Mouse (Mus musculus): ENCODE measurements around the gene Nol10.

The Nol10 gene

DNA sequence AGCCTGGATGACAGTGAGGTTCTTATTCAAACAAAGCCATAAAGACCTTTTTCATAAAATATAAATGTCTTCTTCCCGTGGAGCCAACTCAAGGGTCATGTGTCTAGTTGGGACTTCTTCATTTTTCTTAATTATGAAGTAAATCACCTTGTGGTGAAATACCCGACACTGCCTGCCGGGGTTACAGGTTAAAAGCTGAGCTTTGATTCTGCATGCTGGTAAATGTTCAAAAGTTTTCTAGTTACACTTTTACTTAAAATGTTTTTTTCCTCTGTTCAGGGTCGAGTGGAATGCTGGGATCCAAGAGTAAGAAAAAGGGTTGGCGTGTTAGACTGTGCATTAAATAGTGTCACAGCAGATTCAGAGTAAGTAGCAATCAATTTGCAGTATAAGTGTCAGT is 14.1 kb downstream of the Nol10 start:
- DNase-seq (ENCODE audit: low spot score): no peak

DNA sequence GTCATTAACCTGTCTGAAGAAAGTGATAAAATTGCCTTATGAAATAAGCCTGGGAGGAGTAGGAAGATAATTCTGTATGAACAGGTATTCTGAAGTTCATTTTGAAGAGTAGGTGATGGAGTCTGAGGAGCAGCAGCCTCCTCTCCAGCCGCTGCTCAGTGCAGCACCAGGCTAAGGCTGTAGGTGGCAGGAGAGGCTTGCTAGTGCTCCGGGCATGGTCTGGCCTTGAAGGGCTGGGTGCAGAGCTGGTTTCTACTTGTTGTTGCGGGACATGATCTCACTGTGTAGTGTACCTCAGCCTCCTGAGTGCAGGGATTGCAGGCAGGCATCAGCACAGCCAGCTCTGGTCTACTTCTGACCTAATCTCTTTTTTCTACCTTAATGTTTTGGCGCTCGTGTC is 18.7 kb downstream of the Nol10 start:
- DNase-seq (ENCODE audit: low spot score): peak; percentile 52

DNA sequence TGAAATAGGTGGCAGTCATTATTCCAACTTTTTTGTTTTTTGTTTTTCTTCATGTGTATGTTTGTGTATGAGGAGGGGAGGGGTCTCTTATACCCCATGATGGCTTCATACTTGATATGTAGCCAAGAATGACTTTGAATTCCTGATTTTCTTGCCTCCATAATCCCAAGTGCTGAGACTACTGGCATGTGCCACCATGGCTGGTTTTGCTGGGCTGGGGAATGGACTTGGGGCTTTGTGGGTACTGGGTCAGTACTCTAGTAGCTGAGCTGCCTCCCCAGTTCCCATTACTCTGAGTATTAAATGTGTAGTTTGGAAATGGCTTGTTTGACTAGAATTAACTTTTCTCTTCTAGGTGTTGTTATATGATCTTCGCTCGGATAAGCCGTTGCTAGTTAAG is 20.9 kb downstream of the Nol10 start:
- no peak for DNase-seq (ENCODE audit: low spot score)

DNA sequence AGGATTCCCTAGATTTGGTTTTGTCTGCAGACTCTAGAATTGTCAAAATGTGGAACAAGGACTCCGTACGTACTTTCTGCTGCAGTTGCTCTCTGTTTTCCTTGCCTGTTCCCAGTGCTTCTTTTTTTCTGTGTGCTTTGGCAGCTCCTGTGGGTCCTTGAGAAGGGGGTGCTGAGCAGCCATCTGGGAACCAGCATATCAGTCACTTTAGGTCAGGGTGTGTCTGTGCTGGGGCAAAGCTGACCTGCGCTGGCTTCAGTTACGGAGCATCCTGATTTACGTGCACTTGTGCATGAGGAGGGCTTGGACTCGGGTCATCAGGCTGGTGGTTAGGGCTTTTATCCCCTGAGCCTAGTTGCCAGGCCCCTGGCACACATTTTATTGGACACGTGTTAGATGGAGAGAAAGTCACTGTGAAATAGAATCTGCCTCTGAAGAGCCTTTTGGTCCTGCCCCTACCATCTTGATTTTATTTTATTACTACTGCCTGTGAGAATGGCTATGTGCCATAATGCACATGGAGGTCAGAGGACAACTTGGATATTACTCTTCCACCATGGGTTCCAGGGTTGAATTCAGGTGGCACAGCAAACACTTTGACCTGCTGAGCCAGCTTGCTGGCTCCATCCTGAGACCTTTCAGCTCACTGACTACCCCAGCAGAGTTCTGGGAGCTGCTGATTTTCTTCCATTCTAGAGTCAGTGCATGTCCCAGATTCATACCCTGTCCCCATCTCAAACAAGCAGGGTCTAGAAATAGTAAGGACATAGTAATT is 21.5 kb downstream of the Nol10 start:
- DNase-seq (ENCODE audit: low spot score): no peak

DNA sequence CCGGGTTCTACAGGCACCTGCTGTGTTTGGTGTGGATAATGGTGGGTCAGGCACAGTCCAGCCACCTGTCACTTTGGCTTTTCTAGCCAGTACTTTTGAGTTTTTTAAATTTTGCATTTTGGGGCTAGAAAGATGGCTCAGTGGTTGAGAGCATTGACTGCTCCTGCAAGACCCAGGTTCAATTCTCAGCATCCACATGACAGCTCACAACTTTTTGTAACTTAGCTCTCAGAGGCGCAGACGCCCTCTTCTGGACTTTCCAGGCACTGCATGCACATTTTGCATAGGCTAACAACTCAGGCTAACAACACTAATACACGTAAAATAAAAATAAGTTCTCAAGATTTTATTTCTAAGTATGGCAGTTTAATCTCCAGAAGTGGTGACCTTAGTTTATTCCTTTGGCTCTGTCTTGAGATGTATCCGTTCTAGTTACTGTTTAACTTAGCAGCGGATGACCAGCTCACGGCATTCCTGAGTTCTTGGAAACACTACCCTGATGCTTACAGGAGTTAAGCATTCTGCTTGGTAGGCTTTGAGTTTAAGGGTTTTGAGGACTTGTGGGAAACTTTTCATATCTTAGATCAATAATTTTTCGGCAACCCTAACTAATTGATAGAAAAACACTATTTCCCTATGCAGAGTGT is 23.5 kb downstream of the Nol10 start:
- no peak for DNase-seq (ENCODE audit: low spot score)

DNA sequence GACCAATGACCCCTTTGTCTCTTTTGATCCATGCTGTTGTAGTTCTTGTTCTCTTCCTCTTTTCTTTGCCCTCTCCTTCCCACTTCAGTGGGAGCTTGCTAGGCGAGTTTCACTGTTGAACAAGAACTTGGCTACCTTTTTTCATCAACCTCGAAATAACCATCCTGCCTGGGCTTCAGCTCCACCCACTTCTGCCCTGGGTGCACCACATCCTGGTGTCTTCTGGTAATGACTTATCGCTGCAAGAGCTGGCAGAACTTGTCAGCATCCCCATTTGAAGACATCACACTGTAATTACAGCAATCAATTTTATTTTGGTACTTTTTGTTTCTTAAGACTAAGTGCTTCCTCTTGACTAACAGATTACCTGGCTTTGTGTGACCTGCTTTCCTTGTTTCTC is 24.4 kb downstream of the Nol10 start:
- no peak for DNase-seq (ENCODE audit: low spot score)

DNA sequence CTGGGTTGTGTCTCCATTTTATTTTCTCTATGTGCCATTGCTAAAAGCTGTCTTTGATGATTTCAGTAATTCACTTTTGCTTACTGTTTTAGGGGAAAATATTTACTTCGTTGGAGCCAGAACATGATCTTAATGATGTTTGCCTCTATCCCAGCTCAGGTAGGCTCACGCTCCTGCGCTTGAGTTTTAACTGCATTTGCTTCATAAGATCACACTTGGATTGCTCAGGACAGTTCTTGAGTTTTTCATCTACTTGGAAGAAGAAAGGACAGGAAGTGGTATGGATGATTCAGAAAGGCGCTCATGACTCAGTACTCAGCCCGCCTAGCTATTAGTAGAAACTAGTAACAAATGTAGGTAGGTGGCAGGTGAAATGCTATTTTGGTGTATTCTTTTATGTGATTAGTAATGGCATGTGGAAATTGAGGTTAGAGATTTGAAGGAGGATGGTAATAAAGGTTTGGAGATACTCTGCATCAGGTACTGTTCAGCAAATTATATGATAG is 25.3 kb downstream of the Nol10 start:
- no peak for DNase-seq (ENCODE audit: low spot score)

DNA sequence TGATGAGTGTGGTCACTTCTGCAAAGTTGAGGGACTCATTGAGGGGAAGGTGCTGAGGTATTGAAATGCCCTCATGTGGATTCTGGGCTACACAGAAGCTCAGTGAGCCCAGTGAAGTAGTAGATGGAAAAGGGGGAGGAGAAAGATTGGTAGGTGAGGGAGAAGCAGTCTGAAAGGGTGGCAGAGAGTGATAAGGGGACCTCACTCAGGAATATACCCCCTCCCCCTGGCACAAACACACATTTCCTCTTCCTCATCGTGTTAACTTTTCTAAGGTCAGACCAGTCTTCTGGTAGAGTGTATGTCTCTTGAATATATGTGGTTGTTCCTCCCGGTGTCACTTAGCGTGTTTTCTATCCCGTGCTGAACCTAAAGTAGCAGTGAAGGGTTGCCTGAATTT is 27.0 kb downstream of the Nol10 start:
- no peak for DNase-seq (ENCODE audit: low spot score)

DNA sequence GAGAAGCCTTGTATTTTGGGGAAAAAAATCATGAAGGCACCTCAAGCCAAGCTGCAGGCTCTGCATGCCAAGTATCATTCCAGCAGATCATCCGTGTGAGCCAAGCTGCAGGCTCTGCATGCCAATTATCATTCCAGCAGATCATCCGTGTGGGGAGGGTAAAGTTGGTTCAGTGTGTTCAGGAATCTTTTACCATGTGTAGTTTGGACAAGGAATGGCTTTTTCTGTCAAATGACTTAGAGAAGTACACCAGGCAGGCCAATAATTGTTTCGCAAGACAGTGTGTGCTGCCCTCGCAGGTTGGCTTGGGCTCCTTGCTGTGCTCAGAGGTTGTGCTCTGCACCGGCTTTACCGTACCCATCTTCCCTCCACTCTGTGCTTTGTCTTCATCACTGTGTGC is 28.3 kb downstream of the Nol10 start:
- no peak for DNase-seq (ENCODE audit: low spot score)

DNA sequence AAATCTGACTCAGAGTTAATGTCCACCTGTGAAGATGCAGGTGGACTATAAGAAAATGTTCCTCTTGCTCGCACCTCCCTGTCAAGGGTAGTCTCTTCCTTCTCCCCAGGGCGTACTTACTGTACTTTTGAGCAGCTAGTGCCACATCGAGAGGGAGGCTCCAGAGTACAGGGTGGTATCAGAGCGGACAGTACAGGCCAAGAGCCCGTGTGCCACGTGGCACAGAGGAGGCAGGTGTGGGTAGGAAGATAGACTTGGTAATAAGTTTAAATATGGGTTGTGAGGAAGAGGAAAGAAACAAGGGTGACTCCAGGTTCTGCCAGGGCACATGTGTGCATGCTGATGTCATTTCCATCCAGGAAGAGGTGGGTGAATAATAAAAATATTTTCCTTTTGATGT is 32.7 kb downstream of the Nol10 start:
- no peak for DNase-seq (ENCODE audit: low spot score)

DNA sequence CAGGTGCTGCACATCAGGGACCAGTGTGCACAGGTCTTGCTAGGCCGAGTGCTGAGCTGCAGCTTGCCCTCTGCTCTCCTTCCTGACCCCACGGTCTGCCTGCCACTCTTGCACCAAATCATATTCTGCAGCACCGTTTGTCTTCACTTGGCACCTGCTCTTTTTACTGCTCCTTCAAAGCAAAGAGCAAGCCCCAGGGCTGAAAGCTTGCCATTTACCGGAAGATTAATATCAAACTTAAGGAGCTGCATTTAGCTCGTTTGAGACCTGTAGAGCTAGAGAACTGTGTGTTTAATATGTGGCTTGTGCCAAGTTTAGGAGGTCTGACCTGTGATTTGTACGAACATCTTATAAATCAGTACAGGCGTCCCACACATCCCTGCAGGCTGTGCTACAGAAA is 34.5 kb downstream of the Nol10 start:
- no peak for DNase-seq (ENCODE audit: low spot score)

DNA sequence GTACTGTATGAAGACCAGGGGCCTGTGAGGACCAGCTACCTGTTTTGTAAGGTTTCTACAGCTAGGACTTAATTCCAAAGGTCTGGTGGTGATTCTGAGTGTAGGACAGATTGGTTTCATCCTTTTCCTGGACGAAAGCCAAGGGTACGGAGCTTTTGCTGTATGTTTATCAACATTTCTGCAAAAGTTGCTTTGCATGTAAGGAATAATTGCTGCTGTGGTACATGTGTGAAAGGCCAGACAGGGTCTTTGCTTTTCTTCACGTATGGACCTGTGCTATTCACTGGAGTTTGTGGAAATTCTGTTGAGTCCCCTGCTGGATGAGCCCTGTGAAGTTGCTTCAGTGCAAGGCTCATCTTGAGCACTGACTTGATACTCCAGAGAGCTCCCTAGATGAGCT is 38.6 kb downstream of the Nol10 start:
- no peak for DNase-seq (ENCODE audit: low spot score)

DNA sequence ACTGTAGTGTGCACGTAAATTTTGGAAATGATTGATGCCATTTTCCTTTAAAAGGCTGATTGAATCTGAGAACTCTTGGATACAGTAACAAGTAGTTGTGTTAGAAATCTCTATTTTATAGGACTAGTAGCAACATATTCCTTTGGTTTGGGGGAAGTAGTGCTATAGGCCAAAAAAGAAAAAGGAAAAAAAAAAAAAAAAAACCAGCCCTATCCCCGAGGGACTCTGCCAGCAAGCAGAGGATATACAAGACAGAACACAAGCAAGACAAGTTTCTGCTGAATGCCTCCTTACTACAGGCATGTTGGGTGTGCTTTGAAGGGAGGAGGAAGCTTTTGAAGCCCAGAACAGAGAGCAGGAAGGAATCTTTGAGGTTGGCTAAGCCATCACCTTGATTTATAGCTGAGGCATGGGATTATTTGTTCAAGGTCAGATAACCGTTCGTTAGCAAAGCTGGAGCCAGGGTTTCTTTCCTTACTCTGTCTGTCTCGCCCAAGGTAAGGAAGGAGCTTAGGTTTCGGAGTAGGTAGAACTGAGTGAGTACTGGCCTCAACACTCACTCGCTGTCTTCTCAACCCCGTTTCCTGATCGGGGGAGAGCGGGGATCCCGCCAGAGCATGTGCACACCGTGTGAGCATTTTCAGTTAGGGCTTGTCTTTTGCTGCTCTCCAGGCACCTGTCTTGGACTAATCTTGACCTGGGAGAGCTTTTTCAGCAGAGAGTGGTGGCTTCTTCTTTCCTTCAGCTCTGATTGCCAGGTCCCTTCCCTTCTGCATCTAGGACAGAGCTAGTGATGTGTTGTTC is 39.3 kb downstream of the Nol10 start:
- no peak for DNase-seq (ENCODE audit: low spot score)

DNA sequence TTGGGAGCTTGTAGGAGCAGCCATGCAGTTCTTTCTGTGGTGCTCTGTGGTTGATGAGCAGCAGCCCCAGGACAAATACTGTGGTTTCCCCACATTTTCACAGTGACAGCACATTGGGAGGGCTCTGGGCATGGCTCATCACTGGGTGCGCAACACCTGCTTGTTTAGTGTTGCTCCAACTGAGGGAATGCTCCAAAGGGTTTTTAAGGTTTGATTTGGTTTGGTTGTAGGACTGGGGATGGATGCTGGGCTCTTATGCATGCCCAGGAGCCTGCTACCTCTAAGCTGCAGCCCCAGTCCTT is 39.8 kb downstream of the Nol10 start:
- no peak for DNase-seq (ENCODE audit: low spot score)

DNA sequence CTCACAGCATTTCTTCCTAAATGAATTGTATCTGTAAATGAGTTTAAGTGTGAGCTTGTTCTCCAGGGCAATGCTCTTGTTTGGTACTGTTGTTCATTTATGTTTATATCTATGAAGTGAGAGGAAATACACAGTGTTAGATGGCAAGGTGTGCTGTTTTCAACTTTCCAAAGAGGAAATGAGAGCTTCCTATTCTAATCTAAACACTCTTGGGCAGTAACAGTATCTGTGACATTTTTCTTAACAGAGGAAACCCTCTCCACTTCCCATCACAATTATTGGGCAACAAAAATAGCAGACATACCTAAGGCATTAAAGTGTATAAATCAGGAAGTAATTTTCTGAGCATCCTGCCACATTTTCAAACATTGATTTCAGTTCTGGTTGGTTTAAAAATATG is 41.8 kb downstream of the Nol10 start:
- no peak for DNase-seq (ENCODE audit: low spot score)

DNA sequence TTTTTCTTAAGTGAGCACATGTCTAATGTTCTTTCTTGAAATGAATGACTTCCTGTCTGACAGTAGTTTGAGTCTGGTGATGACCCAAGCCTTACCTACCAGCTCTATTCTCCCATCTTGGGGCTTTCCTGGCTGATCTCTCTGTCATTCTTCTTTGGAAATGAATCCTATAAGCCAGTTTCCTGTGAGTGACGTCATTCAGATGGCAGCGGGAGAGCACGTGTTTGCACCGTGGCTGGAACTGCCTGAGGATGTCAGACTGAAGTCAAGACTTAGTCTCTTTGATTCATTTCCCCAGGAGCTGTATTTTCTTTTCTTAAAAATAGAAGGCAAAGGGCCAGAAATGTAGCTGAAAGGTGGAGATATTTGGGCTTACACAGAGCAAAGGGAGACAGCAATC is 42.3 kb downstream of the Nol10 start:
- no peak for DNase-seq (ENCODE audit: low spot score)

DNA sequence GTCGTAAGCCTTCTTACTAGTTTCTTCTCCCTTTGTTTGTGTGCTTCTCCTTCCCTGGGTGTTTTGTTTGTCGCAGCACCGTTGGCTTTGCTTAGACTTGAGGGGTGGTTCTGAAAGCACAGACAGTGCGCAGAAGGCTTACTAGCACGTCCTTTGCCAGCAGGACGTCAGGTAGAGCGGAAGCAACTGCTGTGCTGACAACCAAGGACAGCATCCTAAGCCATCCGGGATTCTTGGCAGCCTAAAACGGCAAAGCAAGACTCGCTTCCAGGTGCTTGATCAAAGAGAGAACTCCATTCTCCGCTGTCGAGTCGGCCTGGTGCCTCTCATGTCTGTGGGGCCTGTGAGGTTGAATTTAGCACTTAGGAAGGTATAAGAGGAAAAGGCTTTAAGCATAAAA is 44.9 kb downstream of the Nol10 start:
- DNase-seq (ENCODE audit: low spot score): no peak

DNA sequence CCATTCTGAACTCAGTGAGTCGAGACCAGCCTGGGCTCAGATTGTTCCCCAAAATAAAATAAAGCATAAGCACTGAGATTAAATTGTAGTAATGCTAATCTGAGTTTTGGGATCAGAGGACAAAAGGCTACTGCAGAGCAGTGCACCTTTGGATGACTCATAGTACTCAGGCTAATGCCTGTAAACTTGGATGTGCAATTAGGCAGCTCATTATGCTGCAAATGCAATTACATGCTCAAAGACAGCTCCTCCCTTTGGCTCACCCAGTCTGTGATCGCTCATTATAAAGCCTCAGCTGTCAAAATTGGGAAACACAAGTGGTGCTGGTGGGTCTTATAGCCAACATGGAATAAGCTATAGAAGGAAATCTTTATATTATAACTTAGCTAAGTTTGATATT is 48.9 kb downstream of the Nol10 start:
- no peak for DNase-seq (ENCODE audit: low spot score)

DNA sequence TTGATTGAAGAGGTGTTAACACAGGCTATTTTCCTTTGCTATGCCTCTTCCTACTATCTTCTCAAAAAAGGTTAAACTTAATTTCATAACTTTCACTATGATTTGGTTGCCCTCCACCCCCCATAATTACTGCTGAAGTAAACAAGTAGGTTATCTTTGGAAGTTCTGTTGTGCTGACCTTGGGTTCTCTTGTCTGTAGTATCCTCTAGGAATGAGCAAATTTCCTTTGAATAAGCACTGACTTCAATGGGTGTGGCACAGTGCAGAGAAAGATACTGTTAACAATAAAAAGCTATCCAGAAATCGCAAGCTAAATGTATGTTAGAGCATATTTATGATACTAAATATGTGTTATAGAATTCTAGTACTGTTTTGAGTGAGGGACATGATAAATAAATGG is 53.2 kb downstream of the Nol10 start:
- no peak for DNase-seq (ENCODE audit: low spot score)

DNA sequence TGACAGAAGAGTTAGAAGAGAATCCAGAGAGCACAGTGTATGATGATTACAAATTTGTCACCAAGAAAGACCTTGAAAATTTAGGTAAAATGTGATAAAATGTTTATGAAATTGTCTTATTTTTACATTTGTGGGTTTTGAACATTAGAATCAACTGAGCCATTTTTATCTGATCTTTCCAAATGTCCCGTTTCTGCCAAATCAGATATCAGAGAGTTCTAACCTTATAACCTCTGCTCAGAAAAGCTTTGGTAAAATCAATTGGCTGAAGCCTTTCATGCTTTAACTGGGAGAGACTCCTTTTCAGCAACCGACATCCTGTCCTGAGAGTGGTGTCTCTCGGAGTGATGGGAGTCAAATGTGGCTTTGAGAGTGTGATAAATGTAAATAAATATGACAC is 53.9 kb downstream of the Nol10 start:
- DNase-seq (ENCODE audit: low spot score): no peak

DNA sequence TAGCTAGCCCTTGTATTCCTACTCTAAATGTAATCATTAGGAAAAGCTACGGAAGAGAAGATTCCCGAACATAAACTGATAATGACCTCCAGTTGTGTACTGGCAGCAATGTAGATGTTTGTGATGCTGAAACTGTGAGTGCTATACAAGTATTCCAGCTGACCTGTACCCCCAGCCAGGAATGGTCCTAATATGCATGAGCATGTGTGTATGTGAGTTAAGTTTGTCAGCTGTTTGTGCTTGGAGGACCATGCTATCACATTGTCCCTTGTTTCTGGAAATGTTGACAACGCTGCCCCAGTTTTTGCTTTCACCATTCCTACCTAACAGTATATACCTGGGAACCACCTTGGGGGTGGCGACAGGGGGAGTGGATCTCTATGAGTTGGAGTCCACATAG is 55.7 kb downstream of the Nol10 start:
- no peak for DNase-seq (ENCODE audit: low spot score)

DNA sequence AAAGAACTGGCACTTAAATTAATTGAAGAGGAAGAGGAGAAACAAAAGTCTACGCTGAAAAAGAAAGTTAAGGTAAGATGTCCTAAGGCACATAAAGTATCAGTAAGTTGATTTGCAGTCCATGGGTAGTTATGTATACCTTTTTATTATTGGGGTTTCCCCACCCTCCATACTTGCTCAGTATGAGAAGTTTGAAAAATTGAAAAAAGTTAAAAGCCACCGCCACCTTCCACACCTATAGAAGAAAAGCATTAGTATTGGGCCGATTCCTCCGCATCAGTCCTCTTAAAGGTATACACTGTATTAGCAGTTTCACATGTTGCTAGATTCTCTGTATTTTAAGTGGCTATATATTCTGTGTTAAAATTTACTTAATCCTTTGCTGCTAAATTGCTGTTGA is 58.6 kb downstream of the Nol10 start:
- no peak for DNase-seq (ENCODE audit: low spot score)

DNA sequence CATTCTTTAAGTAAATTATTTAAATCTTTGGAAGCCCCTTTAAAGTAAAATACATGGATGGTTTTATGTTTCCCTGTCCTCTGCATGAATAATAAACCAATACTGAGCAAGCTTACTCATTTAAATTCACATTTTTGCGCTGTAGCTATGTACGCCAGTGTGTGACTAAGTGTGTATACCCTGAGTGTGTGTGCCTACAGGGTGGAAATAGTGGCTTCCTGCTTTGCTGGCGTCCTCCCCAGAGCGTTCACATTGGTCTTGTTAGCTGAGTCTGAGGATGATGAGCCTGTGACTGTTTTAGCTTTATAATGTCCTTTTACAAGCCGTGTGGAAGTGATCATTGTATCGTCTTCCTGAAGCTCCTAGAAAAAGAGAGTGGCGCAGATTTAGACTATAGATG is 60.1 kb downstream of the Nol10 start:
- no peak for DNase-seq (ENCODE audit: low spot score)

Data from layer of hippocampus, adult 11-12 months (tissue).